Mouse (Mus musculus) adrenal gland, postnatal 25 days (tissue): Measurements from ENCODE around the gene Gm21992. TPM values are rescaled to one million over a fixed set of nuclear protein-coding genes. Genes with fewer than 3 reads are reported as not detected.

Source experiments
- DNase-seq: peaks from one replicate; pipeline ENCODE4 v3.0.0; 2021; ENCODE audit warnings: mixed read lengths
- long read RNA-seq: library from polyadenylated mRNA; stranded (forward); transcript quantifications from one replicate; pipeline ENCODE4 v2.0.0, GENCODE M21; 2021
- total RNA-seq: library from RNA; stranded (reverse); gene quantifications from 2 replicates; pipeline ENCODE4 v1.2.3, GENCODE M21; 2021

The Gm21992 gene
- total RNA-seq, result 22.2 and 30.2 TPM in 2 replicates
- long read RNA-seq, partial matches to known transcripts, result 5 of 10 reads
- long read RNA-seq, other reads (novel, unspliced or antisense), result 4 of 10 reads

DNA sequence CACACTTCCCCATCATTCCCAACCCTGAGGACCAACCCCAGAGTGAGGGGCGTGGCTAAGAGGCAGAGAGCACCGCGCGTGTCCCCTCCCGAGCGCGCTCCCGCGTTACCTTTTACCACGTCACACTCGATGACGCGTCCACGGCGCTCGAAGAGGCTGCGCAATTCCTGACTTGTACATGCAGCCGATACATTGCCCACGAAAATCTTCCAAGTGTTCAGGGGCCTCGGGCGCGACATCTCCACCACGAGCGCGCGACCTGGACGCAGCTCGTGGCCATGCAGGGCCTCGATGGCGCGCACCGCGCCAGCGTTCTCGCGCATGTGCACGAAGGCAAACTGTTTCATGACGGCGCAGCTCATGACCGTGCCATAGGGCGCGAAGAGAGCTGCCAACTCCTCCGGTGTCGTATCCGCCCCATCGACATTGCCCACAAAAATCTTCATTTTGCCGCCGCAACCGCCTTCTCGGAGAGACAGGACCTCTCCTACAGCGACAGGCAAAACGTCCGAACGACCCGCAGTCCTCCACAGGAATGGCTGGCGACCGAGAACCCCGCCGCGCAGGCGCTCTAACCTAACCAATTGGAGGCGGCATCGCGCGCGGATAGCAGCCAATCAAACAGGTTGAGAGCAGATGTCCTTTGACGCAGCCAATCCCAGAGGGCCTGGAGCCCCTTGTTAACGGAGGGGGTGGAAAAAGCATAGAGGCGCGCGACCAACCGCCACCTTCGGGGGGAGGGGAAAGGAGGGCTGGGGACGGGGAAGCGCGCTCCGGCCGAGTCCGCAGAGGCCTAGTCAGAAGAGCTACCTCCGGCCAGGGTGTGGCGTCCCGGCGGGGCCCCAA lies at the start of gene Gm21992, which contains the start of gene Rbm14:
Gene Gm21992, minus strand, starts transcription at position 550 of the 846 bp plus-strand sequence.
Gene Rbm14, minus strand, starts transcription at position 572 of the 846 bp plus-strand sequence.
- DNase-seq, result peak; percentile 98

DNA sequence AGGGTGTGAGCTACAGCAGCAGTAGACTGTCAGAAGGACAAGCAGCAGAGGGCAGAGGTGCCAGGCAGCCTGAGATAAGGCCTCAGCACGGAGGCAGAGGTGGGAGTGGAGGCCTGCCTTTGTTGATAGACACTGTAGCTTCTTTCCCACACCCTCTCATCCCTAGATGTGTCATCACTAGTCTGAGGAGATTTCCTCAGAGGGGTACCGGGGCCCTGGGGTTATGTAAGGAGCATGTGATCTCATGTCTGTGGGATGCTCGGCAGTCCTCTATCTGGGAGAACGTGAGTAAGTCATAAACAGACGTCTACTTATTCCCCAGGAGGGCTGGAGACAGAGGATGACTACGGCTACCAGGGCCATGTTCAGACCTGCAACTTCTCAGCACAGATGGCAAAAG lies 47.7 kb upstream of the Gm21992 start:
- DNase-seq, result no peak

DNA sequence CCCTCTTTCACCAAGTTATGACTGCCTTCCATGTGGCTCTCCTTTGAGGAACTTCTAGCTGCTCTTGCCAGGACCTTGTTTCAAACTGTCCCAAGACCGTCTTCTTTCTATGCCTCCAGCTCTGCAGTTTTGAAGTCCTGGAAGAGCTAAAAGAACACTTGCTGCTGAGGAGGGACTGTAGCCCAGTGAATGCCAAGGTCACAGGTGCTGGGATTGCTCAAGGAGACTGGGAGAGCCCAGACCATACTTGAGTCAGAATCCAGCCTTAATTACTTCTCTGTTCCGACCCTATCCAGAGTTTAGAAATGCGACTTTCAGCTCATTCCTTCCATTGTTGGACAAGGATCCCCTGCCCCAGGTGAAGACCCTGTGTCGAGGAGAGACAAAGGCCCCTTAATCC lies 44.5 kb upstream of the Gm21992 start:
- no peak for DNase-seq

DNA sequence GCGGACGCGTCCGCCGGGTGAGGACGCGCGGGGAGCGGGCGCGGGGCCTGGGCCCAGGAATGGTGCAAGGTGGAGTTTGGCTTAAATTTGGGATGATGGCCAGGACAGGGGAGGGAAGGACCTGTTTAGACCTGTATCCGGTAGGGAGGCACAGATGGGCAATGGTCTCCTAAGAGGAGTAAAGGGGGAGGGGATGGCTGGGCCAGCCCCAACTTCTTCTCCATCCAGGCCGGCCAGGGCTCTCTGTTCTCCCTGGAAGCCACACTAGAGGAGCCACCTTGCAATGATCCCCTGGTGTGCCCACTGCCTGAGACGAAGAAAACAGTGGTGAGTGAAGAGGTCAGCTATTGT lies 44.0 kb upstream of the Gm21992 start:
- no peak for DNase-seq

DNA sequence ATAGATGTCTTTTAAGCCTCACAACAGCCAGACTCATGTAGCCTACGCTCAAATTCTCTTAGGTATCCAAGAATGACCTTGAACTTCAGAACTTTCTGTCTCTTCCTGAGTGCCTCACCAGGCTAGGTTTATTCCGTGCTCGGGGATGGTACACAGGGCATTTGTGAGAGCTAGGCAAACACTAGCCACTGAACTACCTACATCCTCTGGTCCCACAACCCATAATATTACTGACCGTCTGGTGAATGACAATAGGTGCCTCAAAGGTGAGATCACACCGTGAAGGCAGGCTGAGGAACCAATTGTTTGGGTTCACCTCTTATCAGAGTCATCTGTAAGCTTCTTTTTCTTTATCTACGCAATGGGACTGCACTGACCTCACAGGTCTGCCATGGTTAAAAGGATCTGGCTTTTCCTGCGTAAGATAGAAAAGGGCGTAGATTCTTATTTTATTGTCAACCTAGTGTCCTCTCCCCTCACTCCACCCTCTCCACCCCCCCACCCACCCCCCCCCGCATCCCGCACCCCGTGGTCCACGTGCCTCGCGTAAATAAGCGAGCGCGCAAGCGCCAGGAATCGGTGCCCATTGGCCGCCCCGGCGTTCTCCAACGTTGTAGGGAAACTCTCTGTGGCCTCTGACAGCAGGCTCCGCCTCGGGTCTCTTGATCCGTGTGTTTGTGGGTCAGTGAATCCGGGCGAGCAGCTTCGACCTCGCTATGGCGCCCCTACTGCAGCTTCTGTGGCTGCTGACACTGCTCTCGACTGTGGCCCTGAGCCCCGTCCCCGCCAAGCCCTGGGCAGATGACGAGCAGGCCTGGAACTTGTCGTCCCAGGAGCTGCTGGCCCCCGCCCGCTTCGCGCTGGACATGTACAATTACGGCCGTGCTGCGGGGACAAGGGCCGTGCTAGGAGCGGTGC lies 43.4 kb upstream of the Gm21992 start, which contains the start of gene Ctsf:
Gene Ctsf, plus strand, starts transcription at position 579 of the 918 bp plus-strand sequence.
- DNase-seq, result peak; percentile 95

DNA sequence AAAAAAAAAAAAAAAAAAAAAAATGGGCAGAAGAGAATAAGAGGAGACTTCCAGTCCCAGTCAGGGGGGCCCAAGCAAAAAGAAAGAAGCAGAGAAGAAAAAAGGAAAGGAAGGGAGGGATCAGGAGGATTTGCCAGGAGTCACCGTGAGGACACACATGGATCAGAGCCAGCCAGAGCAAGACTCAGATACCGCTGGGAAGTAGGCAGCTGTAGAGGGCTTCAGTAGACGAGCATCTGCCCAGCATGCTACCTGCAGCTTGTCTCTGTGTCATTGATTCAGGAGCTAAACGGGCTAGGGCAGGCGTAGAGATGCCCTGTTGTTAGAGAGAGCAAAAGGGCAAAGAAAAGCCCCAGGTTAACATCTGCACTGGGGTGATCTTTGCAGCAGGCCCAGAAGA lies 38.9 kb upstream of the Gm21992 start:
- no peak for DNase-seq

DNA sequence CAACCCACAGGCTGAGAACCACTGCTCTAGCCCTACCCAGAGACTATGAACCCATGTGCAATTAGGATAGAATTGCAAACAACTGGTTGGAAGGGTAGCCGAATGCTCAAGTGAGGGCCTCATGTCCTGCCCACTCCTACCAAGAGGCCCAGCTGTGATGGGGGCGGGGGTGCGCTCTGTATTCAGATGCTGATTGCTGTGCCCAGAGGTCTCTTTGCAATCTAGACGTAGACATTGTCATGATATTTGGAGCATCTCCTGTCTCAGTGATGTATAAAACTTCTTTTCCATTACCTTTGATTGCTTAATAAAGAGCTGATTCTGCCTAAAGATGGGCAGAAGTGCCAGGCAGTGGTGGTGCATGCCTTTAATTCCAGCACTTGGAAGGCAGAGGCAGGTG lies 38.4 kb upstream of the Gm21992 start:
- DNase-seq, result no peak

DNA sequence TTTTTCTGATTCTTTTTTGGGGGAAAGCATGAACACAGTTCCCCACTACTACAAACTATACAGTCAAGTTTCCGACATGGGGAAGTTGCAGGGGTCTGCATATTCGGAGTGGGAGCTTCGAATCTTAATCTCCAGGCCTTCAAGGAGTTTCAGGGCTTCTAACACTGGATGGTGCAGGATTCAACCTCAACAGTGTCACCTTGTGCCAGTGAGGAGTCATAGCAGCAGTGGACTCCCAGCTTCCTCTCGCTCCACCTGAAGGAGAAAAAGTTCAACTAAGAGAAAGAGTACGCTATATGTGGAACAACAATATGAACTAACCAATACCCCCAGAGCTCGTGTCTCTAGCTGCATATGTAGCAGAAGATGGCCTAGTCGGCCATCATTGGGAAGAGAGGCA lies 36.1 kb upstream of the Gm21992 start:
- no peak for DNase-seq

DNA sequence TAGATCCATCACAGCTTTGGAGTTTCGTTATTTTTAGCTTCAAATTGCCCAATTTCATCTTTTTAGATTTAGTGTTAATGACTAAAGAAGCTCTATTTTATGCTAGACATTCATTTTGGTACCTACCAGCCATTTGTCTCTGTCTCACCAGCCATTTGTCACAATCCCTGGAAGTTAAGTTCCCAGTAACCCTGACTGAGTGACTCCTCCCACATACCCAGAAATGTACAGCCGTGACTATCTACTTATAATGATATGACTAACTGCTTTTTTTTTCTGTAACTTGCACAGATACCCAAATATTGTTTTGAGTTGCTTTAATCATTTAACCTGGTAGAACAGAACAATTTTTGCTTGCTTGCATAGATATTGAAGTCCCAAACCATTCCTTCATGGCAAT lies 34.4 kb upstream of the Gm21992 start:
- no peak for DNase-seq

DNA sequence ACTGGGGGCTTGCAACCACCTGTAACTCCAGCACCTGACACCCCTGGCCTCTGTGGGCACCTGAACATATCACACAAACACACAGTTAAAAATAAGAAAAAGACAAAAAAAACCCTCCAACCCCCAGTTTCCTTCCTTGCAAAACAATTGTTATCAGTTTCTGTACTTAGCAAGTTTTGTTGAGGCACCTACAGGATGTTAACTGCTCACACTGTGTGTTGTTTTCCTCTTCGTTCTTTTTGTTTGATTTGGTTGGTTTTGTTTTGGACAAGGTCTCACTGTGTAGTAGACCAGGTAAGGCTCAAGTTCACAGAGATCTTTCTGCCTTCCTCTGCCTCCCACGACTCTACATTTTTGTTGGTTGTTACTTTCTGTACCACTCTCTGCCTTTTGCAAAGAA lies 31.2 kb upstream of the Gm21992 start:
- no peak for DNase-seq

DNA sequence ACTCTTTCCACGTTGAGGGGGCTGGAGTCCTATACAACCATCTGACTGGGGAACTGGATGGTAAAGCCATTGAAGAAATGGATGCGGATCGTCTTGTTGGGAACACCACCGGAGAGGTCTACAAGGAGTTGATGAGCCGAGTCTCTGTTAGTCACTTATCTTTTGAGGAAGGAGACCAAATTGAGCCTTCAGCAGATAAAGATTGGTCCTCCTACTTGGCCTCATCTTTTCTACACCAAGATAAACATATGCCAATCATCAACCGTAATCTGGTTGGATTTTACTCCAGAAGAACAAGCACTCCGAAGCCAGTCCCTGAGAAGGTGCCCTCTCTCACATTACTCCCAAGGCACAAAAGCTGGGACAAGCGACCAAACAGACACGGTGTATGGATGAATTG lies 29.4 kb upstream of the Gm21992 start:
- no peak for DNase-seq

DNA sequence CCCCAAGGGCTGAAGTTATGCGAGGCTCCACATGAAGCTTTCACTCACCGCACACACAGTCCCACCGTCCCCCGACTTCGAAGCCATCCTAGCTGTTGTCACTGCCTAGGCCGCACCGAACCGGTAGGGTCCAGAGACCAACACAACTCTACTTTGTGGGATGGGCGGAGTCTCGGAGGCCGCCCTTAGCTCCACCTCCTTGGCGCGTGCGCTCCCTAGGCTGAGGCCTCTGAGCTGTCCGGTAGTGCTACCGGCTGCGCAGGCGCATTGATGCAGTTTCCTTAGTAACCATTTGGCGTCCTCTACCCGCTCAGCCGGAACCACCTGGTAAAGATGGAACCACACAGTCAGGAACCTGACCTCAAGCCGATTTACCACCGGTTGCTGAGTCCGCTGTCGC lies 27.7 kb upstream of the Gm21992 start, which contains the start of the genes Ccs and Ccdc87:
Gene Ccs, minus strand, starts transcription at position 184 of the 400 bp plus-strand sequence.
Gene Ccdc87, plus strand, starts transcription at position 218 of the 400 bp plus-strand sequence.
- DNase-seq, result peak; percentile 98

DNA sequence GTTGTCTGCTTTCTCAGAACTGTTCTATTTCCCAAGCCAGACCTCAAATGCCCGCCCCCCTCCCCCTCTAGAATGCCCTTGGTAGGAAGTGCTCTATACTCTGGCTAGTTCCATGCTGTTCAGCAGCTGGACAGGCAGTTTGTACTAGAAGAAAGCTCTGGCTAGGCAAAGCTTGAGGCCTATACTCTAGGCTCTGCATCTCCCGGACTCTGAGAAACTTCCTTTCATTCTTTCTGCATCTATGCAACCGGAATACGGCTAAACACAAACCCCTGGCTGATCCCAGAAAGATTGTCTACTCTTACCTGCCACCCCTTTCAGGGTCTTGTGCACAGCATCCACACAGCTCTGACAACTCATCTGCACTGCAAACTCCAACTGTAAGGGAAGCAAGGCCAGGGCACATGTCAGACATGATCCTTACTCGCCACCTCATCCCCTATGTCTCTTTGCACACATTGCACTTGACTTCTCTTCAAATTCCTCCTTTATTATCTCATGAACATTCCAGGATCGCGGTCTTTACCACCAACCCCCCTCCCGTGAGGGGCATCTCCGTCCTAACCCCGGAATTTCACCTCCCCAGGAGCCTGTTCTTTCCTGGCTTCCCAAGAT lies 27.2 kb upstream of the Gm21992 start:
- no peak for DNase-seq

DNA sequence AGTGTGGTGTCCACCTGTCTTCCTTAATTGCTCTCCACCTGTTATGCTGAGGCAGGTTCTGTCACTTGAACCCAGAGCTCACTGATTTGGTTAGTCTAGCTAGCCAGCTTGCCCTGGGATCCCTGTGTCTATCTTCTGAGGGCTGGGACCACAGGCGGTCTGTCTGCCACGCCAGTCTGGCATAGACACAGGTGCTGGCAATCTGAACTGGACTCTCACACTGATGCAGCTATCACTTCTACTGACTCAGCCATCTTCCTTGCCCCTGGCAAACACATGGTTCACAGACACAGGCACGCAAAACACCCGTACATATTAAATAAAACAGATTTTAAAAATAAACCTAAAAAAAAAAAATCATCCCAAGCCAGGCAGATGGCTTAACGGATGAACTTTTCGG lies 25.6 kb upstream of the Gm21992 start:
- DNase-seq, result no peak

DNA sequence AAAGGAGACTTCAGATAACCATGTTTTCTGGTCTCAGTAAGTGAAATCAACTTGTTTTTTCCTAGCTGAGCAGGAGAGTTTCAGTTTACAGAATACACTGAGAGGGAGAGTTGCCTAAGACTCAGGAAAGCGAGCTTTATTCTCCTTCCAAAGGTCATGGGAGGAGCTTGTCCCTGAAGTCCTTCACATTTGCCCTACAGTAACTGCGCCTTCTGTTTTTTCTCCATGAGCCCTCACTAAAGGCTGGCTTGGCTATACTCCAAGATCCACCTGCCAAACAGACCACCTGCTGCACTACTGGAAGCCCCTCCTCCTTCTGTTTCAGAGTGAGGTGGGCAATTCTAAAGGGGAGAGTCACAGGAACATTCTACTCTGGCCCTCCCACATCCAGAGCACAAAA lies 24.7 kb upstream of the Gm21992 start:
- no peak for DNase-seq

DNA sequence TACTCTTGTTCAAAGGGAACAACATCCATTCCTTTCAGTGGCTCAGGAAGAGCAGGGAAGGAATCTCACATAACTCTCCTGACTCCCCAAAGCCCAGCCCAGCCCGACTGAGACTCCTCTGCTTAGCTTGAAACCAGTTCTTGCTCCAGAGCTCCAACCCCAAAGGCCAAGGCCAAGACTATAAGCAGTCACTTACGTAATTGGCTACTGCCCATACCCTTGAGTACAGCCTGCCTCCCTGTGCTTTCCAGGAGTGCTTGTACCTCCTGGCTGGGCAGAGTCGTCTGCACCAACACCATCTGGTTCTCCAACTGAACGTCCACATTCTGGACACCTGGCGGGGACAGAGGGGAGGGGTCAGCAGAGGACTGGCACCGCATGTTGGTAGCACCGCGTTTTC lies 22.6 kb upstream of the Gm21992 start:
- DNase-seq, result no peak

DNA sequence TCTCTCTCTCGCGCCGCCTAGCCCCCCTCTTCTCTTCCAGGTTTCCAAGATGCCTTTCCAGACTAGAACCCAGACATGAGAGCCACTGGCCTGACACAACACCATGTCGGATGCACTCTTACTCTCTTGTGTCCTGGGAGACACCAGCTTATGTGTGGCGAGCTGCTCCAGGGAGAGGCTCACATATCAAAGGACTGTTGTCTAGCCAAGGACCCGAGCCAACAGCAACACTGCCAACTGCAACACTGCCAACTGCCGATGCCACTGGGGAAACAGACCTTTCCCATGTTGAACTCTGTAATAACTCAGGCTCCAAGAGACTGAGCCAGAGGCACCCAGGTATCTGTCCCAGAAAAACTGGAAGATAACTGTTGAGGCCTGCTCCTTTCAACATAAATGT lies 17.7 kb upstream of the Gm21992 start:
- peak; percentile 74 for DNase-seq

DNA sequence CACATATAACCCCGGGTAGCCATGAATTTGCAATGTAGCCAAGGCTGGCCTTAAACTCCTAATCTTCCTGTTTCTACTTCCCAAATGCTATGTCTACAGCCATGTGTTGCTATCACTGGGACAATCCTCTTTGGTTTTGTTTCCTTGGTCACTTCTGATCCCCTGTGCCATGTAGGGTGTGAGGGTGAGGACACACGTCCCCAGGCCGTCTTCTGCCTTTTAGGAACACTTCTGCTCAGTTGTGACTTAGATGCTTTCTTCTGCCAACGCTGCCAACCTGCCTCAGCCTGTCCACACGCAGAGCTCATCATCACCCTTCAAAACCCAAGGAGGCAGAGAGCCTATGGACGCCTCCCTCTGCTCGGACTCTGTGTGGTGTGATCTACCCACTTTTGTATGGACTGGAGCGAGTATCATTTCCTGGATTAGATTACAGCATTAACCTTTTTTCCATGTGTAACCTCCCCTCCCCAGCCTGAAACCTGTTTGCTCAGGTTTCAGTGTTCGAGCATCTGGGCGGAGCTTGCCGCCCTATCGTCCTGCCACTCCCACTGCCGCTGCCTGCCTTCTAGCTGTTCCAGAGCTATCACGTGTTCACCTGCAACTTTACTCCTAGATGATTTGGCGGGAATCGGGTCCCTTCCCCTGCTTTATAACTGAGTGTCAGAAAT lies 17.2 kb upstream of the Gm21992 start:
- no peak for DNase-seq

DNA sequence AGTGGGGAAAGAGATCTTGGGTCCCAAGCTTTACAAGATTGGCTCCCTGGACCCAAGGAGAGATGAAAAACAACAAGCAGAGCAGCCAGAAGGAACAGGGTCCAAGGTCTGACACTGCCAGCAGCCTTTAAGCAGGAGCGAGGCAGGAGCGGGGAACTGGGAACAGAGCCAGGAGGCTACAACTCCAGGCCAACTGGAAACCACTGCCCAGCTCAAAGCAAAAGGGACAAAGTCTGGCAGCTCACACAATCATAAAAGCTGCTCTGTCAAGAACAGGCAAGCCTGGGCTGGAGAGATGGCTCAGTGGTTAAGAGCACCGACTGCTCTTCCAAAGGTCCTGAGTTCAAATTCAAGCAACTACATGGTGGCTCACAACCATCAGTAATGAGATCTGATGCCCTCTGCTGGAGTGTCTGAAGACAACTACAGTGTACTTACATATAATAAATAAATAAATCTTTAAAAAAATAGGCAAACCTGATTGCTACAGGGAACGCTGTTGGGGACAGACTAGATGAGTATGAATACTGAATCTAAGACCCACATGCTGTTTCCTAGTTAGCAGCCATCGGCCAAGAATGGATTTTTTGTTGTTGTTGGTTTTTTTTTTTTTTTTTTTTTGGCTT lies 9.4 kb upstream of the Gm21992 start:
- peak; percentile 71 for DNase-seq

DNA sequence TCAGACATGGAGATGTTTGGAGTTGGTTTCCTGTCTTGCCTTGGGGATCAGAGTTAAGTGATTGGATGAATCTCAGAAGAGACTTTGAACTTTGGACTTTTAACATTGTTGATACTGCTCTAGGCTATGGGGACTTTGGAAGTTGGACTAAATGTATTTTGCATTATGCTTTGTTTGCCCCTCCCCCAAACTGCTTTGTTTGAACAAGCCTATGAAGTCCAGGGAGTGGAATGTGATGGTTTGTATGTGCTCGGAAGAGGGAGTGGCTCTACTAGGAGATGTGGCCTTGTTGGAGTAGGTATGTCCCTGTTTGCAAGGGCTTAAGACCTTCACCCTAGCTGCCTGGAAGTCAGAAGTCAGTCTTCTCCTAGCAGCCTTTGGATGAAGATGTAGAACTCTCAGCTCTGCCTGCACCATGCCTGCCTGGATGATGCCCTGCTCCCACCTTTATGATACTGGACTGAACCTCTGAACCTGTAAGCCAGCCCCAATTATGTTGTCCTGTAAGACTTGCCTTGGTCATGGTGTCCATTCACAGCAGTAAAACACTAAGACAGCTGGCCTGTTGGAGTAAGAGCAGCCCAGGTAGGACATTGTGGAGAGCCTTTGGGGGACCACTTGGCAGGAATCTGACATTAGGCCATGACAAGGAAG lies 5.9 kb upstream of the Gm21992 start:
- no peak for DNase-seq

DNA sequence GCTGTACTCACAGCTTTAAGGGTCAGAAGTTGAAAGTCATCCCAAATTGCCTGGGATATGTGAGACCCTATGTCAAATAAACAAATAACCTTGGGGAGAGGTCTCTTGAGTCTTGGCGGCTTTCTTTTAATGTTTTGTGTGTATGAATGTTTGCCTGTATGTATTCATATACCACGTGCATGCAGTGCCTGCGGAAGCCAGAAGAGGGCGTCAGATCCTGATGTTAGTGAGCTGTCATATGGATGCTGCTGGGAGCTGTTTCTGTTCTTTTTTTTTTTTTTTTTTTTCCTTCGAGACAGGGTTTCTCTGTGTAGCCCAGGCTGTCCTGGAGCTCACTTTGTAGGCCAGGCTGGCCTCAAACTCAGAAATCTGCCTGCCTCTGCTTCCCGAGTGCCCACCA lies 1.6 kb upstream of the Gm21992 start:
- DNase-seq, result no peak
